Mouse (Mus musculus): ENCODE measurements around the gene Setmar.

The Setmar gene

DNA sequence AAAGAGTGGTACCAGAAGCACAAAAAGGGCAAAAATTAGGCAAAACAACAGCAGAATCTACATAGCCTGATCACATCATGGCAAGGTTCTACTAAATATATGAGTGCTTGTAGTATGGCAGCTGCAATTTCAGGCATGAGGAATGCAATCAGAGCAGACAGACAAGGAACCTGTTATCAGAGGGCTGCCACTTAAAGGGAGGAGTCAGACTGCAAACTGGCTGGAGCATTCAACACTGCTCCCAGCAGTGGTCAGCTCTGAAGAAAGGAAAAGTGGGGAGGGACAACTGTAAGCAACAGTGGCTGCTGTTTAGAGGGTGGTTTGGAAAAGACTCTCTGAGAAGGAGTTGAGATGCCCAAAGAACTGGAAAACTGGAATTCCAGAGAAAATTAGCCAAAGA lies 46.8 kb downstream of the Setmar start:
- DNase-seq (ENCODE audit: low spot score in 2 of 2) = no peak

DNA sequence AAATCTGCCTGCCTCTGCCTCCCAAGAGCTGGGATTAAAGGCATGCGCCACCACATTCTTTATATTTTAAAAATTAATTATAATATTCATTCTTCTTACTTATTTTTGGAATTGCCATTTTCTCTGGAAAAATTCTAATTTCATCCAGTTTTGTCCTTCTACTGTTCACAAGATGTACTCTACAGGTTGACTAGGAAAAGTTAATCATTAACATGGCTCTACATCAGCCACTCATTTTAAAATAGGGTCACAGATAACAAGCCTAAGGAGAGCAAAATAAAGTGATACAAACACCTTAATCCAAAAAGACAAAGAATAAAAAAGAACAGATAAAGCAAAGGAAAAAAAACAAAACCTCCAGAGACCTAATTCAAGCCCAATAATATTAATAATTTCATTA lies 50.1 kb downstream of the Setmar start:
- no peak for DNase-seq (ENCODE audit: low spot score in 2 of 2)

DNA sequence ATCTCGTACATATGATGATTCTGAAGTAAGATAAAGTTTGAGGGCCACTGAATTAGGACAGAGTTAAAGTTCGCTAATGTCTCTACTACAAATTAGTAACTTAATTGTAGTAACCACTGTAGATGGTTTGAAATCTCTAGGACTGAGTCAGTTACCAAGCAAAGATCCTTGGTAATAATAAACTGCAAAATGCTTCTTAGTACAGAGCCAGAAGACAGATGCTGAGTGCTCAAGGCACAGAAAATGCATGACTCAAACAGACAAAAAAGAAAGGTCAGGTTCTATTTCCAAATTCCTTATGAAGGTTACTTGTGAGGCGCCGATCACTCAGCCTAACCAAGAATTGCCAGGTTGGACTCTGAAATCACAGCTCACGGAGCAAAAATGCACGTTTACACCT lies 53.0 kb downstream of the Setmar start:
- DNase-seq (ENCODE audit: low spot score in 2 of 2) = no peak

DNA sequence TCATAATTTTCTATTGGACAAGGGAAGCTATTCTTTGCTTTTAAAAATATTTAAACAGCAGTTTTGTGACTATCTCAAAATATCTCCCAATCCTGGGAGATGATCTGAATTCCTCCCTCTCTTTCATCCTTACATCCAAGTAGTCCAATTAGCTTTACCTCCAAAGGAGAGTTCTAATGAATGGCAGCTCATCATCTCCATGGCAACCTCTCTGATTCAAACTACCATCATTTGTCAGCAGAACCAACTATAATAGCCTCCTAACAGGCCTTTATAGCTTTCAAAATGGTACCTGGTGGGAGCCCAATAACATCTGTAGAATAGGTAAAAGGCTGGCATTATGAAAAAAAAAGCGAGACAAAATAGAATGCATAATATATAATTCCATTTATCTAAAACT lies 60.6 kb downstream of the Setmar start:
- no peak for DNase-seq (ENCODE audit: low spot score in 2 of 2)

DNA sequence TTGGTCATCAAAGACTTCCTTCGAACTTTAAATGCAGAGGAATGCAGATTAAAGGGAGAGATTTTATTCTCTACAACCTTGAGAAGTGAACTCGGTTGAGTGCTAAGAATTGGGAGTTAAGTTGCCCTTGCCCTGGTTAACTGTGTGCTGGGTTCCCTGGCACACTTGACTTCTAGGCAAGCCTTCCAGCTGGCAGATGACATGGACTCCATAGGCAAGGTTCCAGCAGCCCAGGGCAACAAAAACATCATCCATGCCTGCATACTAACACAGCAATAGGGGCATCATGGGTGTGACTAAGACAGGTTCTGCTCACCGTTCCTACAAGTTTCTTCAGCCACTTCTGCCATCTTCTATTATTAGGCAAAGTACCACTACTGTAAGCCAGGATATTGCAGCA lies 61.8 kb downstream of the Setmar start:
- DNase-seq (ENCODE audit: low spot score in 2 of 2) = no peak

All from urinary bladder, postnatal 4 days (tissue).